Mouse (Mus musculus): ENCODE measurements at regions not wholly inside any gene's neighbourhood (a gene's known extent, or its start where the extent isn't known, plus 50 kb on each side); places are given as distances from the start of the nearest gene placed in this dataset.

DNA sequence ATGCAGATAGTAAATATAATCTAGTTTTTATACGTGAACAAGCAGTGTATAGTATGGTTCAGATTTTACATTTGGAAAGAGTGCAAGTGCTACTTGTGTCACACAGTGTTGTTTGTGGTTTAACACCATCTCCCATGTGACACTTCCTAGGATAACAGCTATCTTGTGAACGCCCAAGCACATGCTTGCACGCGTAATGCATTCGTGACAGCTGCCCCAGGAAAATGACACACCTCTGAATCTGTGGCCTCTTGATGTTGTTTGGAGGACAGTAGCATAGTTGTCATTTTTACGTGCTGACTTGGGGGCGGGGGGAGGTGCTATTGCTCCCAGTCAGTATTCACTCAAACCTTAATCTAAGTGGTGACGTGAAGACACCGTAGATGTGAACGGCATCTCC is 256.2 kb upstream of the Daam1 start:
- TF ChIP-seq CTCF (IDR thresholded peaks at IDR 0.05; ENCODE audit: low read depth, low read length): no peak
- TF ChIP-seq TAL1 (conservative IDR thresholded peaks at IDR 0.05; ENCODE audit: low read depth, low read length): no peak
- no peak for TF ChIP-seq GATA1 (IDR thresholded peaks at IDR 0.05; ENCODE audit: borderline replicate concordance, low read length)
